Mouse (Mus musculus) neural tube, embryonic 14.5 days (tissue): ENCODE measurements at regions not wholly inside any gene's neighbourhood (a gene's known extent, or its start where the extent isn't known, plus 50 kb on each side); places are given as distances from the start of the nearest gene placed in this dataset.

Experiments
- ATAC-seq: fragments of 200-750 bp; cut with Nextera tagmentation; 2 replicates; pipeline ENCODE4 v1.8.0; 2017; ENCODE audit warnings: low read depth, mild to moderate bottlenecking, moderate TSS enrichment, moderate library complexity
- H3K27ac ChIP-seq: fragments of 300-500 bp; sonication (generic); 2 replicates; pipeline ENCODE4 v1.5.1; 2014; ENCODE audit warnings: low read depth, mild to moderate bottlenecking, control low read depth, low read length, moderate library complexity, mixed read lengths
- H3K27me3 ChIP-seq: fragments of 300-500 bp; sonication (generic); 2 replicates; pipeline ENCODE4 v1.6.1; 2014; ENCODE audit warnings: low read length; ENCODE audit not compliant: control insufficient read depth, insufficient read depth
- H3K36me3 ChIP-seq: fragments of 300-500 bp; sonication (generic); 2 replicates; pipeline ENCODE4 v1.6.1; 2014; ENCODE audit warnings: low read length, mixed read lengths; ENCODE audit not compliant: control insufficient read depth, insufficient read depth
- H3K4me1 ChIP-seq: fragments of 300-500 bp; sonication (generic); 2 replicates; pipeline ENCODE4 v1.6.1; 2014; ENCODE audit warnings: low read length; ENCODE audit not compliant: control insufficient read depth, insufficient read depth
- H3K4me2 ChIP-seq: fragments of 300-500 bp; sonication (generic); 2 replicates; pipeline ENCODE4 v1.6.1; 2014; ENCODE audit warnings: mild to moderate bottlenecking, low read depth, low read length, control low read depth
- H3K4me3 ChIP-seq: fragments of 300-500 bp; sonication (generic); 2 replicates; pipeline ENCODE4 v1.5.1; 2014; ENCODE audit warnings: low read depth, low read length, control low read depth, mixed read lengths
- H3K9ac ChIP-seq: fragments of 300-500 bp; sonication (generic); replicated peaks from 2 replicates; pipeline ENCODE4 v1.6.1; 2014; ENCODE audit warnings: low read depth, mild to moderate bottlenecking, control low read depth, low read length, mixed read lengths
- H3K9me3 ChIP-seq: fragments of 300-500 bp; sonication (generic); 2 replicates; pipeline ENCODE4 v1.6.1; 2016; ENCODE audit warnings: low read length; ENCODE audit not compliant: control insufficient read depth
- whole genome bisulfite sequencing: fragments of 180-500 bp; shearing (Covaris S2); extraction: QIAGEN DNeasy Blood & Tissue Kit; methylation state at CpG from one replicate; pipeline ENCODE4 v1.1.7; 2014; 5-methylcytosine and 5-hydroxymethylcytosine counted together

- H3K36me3 ChIP-seq, result no peaks in the 10 kb centered on the region
- 92% methylated on average over 9 of the region's 9 CpGs for WGBS
- H3K27me3 ChIP-seq, result no peaks in the 10 kb centered on the region
- no peak overlapping the region for H3K4me3 ChIP-seq
- no peak overlapping the region for H3K4me2 ChIP-seq
- no peak overlapping the region for H3K27ac ChIP-seq
- no peak overlapping the region for H3K9ac ChIP-seq
- H3K4me1 ChIP-seq, result no peaks in the 10 kb centered on the region
- no peak for ATAC-seq
- H3K9me3 ChIP-seq, result no peaks in the 10 kb centered on the region
Observed at GRCm38 (mm10) chr10:111789264-111789663, 183.2 kb upstream of the Krr1 start.

GRCm38 (mm10) chr10:111790911-111791310, 181.6 kb upstream of the Krr1 start:
- 95% methylated on average over 2 of the region's 2 CpGs for WGBS

GRCm38 (mm10) chr10:111795056-111795455, 177.4 kb upstream of the Krr1 start:
- Histone ChIP-seq H3K9ac (no peak overlapping the region), H3K4me3 (no peak overlapping the region), H3K4me1 (no peaks in the 10 kb centered on the region), H3K27ac (no peak overlapping the region), H3K36me3 (no peaks in the 10 kb centered on the region), H3K27me3 (no peaks in the 10 kb centered on the region), H3K4me2 (no peak overlapping the region), H3K9me3 (no peaks in the 10 kb centered on the region)
- WGBS, result 92% methylated on average over 5 of the region's 5 CpGs
- no peak for ATAC-seq

More at GRCm38 (mm10) chr10:111790911-111791310, 181.6 kb upstream of the Krr1 start:
- Histone ChIP-seq H3K4me2 (no peak overlapping the region), H3K36me3 (no peaks in the 10 kb centered on the region), H3K27ac (no peak overlapping the region), H3K4me3 (no peak overlapping the region), H3K9ac (no peak overlapping the region), H3K4me1 (no peaks in the 10 kb centered on the region), H3K27me3 (no peaks in the 10 kb centered on the region), H3K9me3 (no peaks in the 10 kb centered on the region)
- no peak for ATAC-seq

- no peak overlapping the region for H3K4me2 ChIP-seq
- H3K4me3 ChIP-seq, result no peak overlapping the region
- no peak overlapping the region for H3K9ac ChIP-seq
- no peaks in the 10 kb centered on the region for H3K27me3 ChIP-seq
- no peaks in the 10 kb centered on the region for H3K4me1 ChIP-seq
- 83% methylated on average over 3 of the region's 3 CpGs for WGBS
- ATAC-seq, result no peak
- H3K27ac ChIP-seq, result no peak overlapping the region
- H3K36me3 ChIP-seq, result no peaks in the 10 kb centered on the region
- H3K9me3 ChIP-seq, result no peaks in the 10 kb centered on the region
Observed at GRCm38 (mm10) chr10:111795756-111796155, 176.7 kb upstream of the Krr1 start.

- Histone ChIP-seq H3K4me3 (no peak overlapping the region), H3K9ac (no peak overlapping the region), H3K4me2 (no peak overlapping the region), H3K9me3 (no peaks in the 10 kb centered on the region), H3K27me3 (no peaks in the 10 kb centered on the region), H3K27ac (no peak overlapping the region), H3K36me3 (no peaks in the 10 kb centered on the region), H3K4me1 (0 out of 2 replicates have a peak, but pooled peaks cover 3% of the 10 kb centered on the region)
- WGBS, result 92% methylated on average over 7 of the region's 7 CpGs
- no peak for ATAC-seq
Observed at GRCm38 (mm10) chr10:111798851-111799281, 173.6 kb upstream of the Krr1 start.

GRCm38 (mm10) chr10:111799850-111800589, 172.4 kb upstream of the Krr1 start:
- H3K36me3 ChIP-seq, result no peaks in the 10 kb centered on the region
- no peak overlapping the region for H3K27ac ChIP-seq
- no peak overlapping the region for H3K4me2 ChIP-seq
- H3K4me3 ChIP-seq, result no peak overlapping the region
- H3K9ac ChIP-seq, result no peak overlapping the region
- no peak for ATAC-seq
- 0 out of 2 replicates have a peak, but pooled peaks cover 3% of the 10 kb centered on the region for H3K4me1 ChIP-seq
- H3K27me3 ChIP-seq, result no peaks in the 10 kb centered on the region
- no peaks in the 10 kb centered on the region for H3K9me3 ChIP-seq
- 31% methylated on average over 14 of the region's 14 CpGs for WGBS

GRCm38 (mm10) chr10:111800590-111800935, 171.9 kb upstream of the Krr1 start:
- Histone ChIP-seq H3K4me1 (0 out of 2 replicates have a peak, but pooled peaks cover 3% of the 10 kb centered on the region), H3K27me3 (no peaks in the 10 kb centered on the region), H3K4me3 (no peak overlapping the region), H3K9ac (no peak overlapping the region), H3K27ac (no peak overlapping the region), H3K9me3 (no peaks in the 10 kb centered on the region), H3K4me2 (no peak overlapping the region), H3K36me3 (no peaks in the 10 kb centered on the region)
- ATAC-seq, result no peak
- 57% methylated on average over 3 of the region's 3 CpGs for WGBS

- WGBS, result 28% methylated on average over 12 of the region's 12 CpGs
- H3K27ac ChIP-seq, result no peak overlapping the region
- ATAC-seq, result no peak
Observed at GRCm38 (mm10) chr10:111801021-111801793, 171.3 kb upstream of the Krr1 start.

GRCm38 (mm10) chr10:111801794-111802359, 170.6 kb upstream of the Krr1 start:
- Histone ChIP-seq H3K9me3 (no peaks in the 10 kb centered on the region), H3K4me1 (0 out of 2 replicates have a peak, but pooled peaks cover 3% of the 10 kb centered on the region), H3K4me2 (no peak overlapping the region), H3K4me3 (no peak overlapping the region), H3K9ac (no peak overlapping the region), H3K36me3 (no peaks in the 10 kb centered on the region), H3K27ac (no peak overlapping the region), H3K27me3 (no peaks in the 10 kb centered on the region)
- peak; percentile 56; the same call in 1 of the 2 replicates for ATAC-seq
- 38% methylated on average over 12 of the region's 12 CpGs for WGBS

More at GRCm38 (mm10) chr10:111801021-111801793, 171.3 kb upstream of the Krr1 start:
- Histone ChIP-seq H3K36me3 (no peaks in the 10 kb centered on the region), H3K9me3 (no peaks in the 10 kb centered on the region), H3K9ac (no peak overlapping the region), H3K27me3 (no peaks in the 10 kb centered on the region), H3K4me3 (no peak overlapping the region), H3K4me2 (no peak overlapping the region), H3K4me1 (0 out of 2 replicates have a peak, but pooled peaks cover 3% of the 10 kb centered on the region)
